Mouse (Mus musculus) testis, adult 2 months (tissue): ENCODE data around the gene Rpp25l. TPM values are rescaled to one million over a fixed set of nuclear protein-coding genes. Genes with fewer than 3 reads are reported as not detected.

Experiments used
- H3K27ac ChIP-seq: fragments of 200-500 bp; 2 replicates; pipeline ENCODE4 v1.5.1; 2012; ENCODE audit warnings: low read depth, low read length; ENCODE audit not compliant: control insufficient read depth, insufficient read depth
- H3K27me3 ChIP-seq: fragments of 200-500 bp; 2 replicates; pipeline ENCODE4 v1.6.1; 2012; ENCODE audit warnings: mild to moderate bottlenecking, low read length, moderate library complexity; ENCODE audit not compliant: control insufficient read depth, insufficient read depth
- H3K36me3 ChIP-seq: fragments of 200-500 bp; 2 replicates; pipeline ENCODE4 v1.6.1; 2012; ENCODE audit warnings: mild to moderate bottlenecking, low read length; ENCODE audit not compliant: control insufficient read depth, insufficient read depth
- H3K4me1 ChIP-seq: fragments of 200-500 bp; 2 replicates; pipeline ENCODE4 v1.6.1; 2012; ENCODE audit warnings: low read length; ENCODE audit not compliant: control insufficient read depth, insufficient read depth
- H3K4me3 ChIP-seq: fragments of 200-500 bp; 2 replicates; pipeline ENCODE4 v1.5.1; 2012; ENCODE audit warnings: low read depth, mild to moderate bottlenecking, low read length, moderate library complexity, mixed read lengths; ENCODE audit not compliant: control insufficient read depth
- CTCF ChIP-seq: fragments of 200-500 bp; IDR thresholded peaks from 2 replicates; pipeline ENCODE4 v1.5.1; 2012; ENCODE audit warnings: low read depth, mild to moderate bottlenecking, inconsistent platforms, low read length, moderate library complexity; ENCODE audit not compliant: control insufficient read depth, insufficient read depth, insufficient replicate concordance
- POLR2A ChIP-seq: fragments of 200-500 bp; IDR thresholded peaks from 2 replicates; pipeline ENCODE4 v1.6.1; 2012; ENCODE audit warnings: low read depth, mild to moderate bottlenecking, inconsistent platforms, low read length, moderate library complexity; ENCODE audit not compliant: control insufficient read depth
- polyA plus RNA-seq: library from polyadenylated mRNA; depleted of rRNA; stranded (reverse); fragments of >200 nt; gene quantifications from 2 replicates; pipeline ENCODE4 v1.2.3, GENCODE M21; 2012

Rpp25l gene
- polyA plus RNA-seq, 1 experiment = 21.8 TPM

- H3K36me3 ChIP-seq = no peaks in the 10 kb centered on the region
- no peaks in the 10 kb centered on the region for H3K27me3 ChIP-seq
- H3K4me1 ChIP-seq = no peaks in the 10 kb centered on the region
- H3K27ac ChIP-seq = no peak overlapping the region
- TF ChIP-seq CTCF (no peak), POLR2A (no peak)
- no peak overlapping the region for H3K4me3 ChIP-seq
Measured at GRCm38 (mm10) chr4:41673186-41673585, 40.1 kb downstream of the Rpp25l start.

DNA sequence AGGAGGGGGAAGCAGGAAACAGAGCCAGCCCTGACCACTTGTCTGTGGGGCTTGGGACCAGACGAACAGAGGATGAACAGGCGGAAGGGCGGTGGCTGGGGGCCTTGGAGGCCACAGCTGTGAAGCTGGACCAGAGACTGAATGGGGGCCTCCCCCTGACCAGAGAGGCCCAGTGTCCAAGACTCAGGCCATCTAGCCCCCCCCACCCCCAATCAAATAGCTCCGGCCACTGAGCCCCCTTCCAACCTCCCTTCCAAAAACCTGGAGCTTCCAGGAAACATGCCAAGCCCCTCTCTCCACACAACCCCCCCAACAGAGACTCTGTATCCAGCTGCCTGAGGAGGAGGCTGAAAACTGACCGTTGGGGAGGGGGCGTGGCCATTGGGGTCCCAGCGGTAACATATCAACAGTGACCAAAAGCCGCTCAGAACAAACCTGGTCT lies 40.8 kb downstream of the Rpp25l start:
- H3K36me3 ChIP-seq = no peaks in the 10 kb centered on the region
- H3K4me1 ChIP-seq = no peaks in the 10 kb centered on the region

GRCm38 (mm10) chr4:41671963-41672480 lies 41.3 kb downstream of the Rpp25l start:
- Histone ChIP-seq H3K27me3 (no peaks in the 10 kb centered on the region), H3K36me3 (no peaks in the 10 kb centered on the region), H3K27ac (no peak overlapping the region), H3K4me1 (no peaks in the 10 kb centered on the region), H3K4me3 (no peak overlapping the region)
- TF ChIP-seq CTCF = no peak
- TF ChIP-seq POLR2A = no peak

More for the DNA sequence above, 40.8 kb downstream of the Rpp25l start:
- no peak overlapping the region for H3K4me3 ChIP-seq
- no peak overlapping the region for H3K27ac ChIP-seq
- TF ChIP-seq CTCF (no peak), POLR2A (no peak)
- no peaks in the 10 kb centered on the region for H3K27me3 ChIP-seq

DNA sequence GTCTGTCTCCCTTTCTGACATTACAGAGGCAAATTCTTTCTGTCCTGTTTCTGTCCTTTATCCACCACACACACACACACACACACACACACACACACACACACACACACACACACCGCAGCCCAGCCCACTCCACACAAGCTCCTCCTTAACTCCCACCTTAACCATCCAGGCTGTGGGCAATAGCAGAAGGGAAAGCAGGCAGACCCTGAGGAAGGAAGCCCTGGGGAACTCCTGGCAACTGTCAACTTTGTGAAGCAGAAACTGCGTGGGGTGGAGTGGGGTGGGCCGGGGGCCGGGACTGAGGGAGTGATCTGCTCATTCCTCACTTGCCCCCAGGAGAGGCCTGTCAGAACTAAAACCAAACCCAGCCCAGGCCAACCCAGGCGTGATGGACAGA lies 41.8 kb downstream of the Rpp25l start:
- Histone ChIP-seq H3K36me3 (no peaks in the 10 kb centered on the region), H3K4me3 (no peak overlapping the region), H3K4me1 (no peaks in the 10 kb centered on the region), H3K27me3 (no peaks in the 10 kb centered on the region), H3K27ac (no peak overlapping the region)
- TF ChIP-seq CTCF (no peak), POLR2A (no peak)

- TF ChIP-seq POLR2A (no peak), CTCF (no peak)
- H3K4me1 ChIP-seq = no peaks in the 10 kb centered on the region
- no peaks in the 10 kb centered on the region for H3K36me3 ChIP-seq
- no peaks in the 10 kb centered on the region for H3K27me3 ChIP-seq
- no peak overlapping the region for H3K27ac ChIP-seq
- no peak overlapping the region for H3K4me3 ChIP-seq
Measured at GRCm38 (mm10) chr4:41670836-41671235, 42.5 kb downstream of the Rpp25l start.

GRCm38 (mm10) chr4:41666646-41667045 lies 46.7 kb downstream of the Rpp25l start:
- Histone ChIP-seq H3K36me3 (no peaks in the 10 kb centered on the region), H3K27ac (no peak overlapping the region), H3K4me1 (no peaks in the 10 kb centered on the region; the same call in 1 of the 2 replicates), H3K4me3 (no peak overlapping the region), H3K27me3 (no peaks in the 10 kb centered on the region)
- TF ChIP-seq CTCF (no peak), POLR2A (no peak)

- H3K27ac ChIP-seq = no peak overlapping the region
- H3K36me3 ChIP-seq = no peaks in the 10 kb centered on the region
Measured at GRCm38 (mm10) chr4:41665009-41665675, 48.2 kb downstream of the Rpp25l start.

More at GRCm38 (mm10) chr4:41665009-41665675, 48.2 kb downstream of the Rpp25l start:
- no peak overlapping the region for H3K4me3 ChIP-seq
- no peaks in the 10 kb centered on the region for H3K27me3 ChIP-seq
- no peak for TF ChIP-seq POLR2A
- no peak for TF ChIP-seq CTCF
- H3K4me1 ChIP-seq = no peaks in the 10 kb centered on the region; the same call in 1 of the 2 replicates
